Mouse (Mus musculus): ENCODE measurements around the gene Ccr6. TPM values are rescaled to one million over a fixed set of nuclear protein-coding genes. Genes with fewer than 3 reads are reported as not detected.

The Ccr6 gene
- total RNA-seq, 2 experiments from 2014 or later, result 0.31 TPM; not detected in 1

DNA sequence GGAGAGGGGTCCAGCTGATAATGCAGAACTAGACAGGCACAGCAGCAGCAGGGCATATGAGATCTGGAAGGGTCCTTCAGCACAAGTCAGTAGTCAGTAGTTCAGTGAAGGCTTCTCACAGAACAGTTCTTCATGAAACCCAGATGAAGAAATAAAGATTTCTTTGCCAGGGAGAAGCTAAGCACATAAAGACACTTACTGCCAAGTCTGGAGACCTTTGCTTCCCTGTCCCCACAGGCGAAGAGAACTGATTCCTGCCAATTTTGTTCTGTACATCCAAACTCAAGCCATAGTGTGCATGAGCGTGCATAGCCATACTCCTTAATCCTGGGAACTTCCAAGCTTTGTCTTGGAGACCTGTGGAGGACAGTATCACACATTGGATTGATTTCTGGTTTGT is 62.4 kb downstream of the Ccr6 start:
- no peak for DNase-seq (ENCODE audit: low spot score in 2 of 2)
- Histone ChIP-seq H3K27ac (peak overlapping the region; percentile 72; the same call in 1 of the 2 replicates), H3K4me3 (no peak overlapping the region)
- TF ChIP-seq CTCF (conservative IDR thresholded peaks at IDR 0.05), result no peak

DNA sequence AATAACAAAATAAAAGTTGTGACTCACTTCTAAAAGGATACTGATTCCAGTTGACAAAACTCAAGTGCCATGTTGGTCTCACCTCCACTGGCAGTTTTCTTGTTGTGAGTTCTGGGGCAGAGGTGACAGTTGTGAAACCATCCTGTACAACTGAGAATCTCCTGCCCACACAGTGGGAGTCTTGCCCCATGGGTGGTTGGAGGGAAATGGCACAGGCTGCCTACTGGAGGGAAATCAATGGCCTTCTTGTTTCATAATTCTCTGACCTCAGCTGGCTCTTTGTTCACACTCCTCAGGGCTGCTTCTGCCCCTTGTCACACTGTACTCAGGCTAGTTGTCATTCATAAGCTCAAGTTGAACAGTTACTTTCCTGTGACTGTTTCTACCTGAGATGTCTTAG is 63.7 kb downstream of the Ccr6 start:
- DNase-seq (ENCODE audit: low spot score in 2 of 2), result no peak
- Histone ChIP-seq H3K4me3 (no peak overlapping the region), H3K27ac (peak overlapping the region; percentile 72; the same call in 1 of the 2 replicates)
- TF ChIP-seq CTCF (conservative IDR thresholded peaks at IDR 0.05), result no peak

DNA sequence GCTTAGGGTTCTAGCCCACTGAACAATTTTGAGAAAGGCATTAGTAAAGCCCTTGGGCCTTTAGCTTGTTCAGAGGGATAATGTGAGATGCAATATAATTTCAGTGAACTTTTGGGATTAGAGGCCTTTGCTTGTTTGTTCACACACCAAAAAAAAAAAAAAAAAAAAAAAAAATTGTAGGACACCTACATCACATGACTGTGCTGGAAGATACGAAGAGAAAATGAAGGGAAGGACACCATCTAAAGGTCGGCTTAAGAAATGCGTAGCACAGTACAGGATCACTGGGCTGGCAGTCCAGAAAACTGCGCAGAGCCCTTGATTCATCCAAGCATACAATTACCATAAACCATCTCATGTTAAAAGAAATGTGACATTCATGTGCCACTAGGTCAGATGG is 65.7 kb downstream of the Ccr6 start:
- peak; percentile 66 for TF ChIP-seq CTCF (conservative IDR thresholded peaks at IDR 0.05)
- H3K27ac ChIP-seq, result no peak overlapping the region
- no peak overlapping the region for H3K4me3 ChIP-seq
- DNase-seq (ENCODE audit: low spot score in 2 of 2), result no peak

DNA sequence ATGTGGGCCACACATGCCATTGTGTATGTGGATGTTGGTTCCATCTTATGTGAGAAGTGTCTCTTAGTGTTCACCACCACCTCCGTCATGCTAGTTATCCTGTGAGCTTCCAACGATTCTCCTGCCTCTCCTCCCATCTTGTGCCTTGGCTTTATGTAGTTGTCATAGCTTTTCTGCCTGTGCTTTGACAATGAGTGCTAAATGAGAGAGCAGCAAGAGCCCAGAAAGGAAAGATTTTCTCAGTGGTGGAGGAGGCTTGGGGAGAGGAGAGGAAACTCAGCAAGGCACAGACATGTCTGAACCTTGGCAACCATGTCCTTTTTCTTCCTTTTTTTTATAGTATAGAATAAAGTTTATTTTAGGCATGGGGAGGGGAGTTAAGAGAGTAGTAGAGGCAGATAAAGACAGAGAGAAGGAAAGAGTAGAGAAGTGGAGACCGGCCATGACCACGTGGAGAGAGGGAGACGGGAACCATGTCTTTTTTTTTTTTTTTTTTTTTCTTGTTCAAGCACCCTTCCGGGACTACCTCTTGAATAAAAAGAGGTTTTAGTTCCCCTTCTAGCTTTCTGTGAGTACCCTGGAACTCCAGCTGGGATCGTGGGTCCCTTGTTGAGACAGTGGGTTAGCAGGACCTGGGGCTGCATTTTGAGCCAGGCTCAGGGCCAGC is 67.1 kb downstream of the Ccr6 start:
- no peak overlapping the region for H3K27ac ChIP-seq
- H3K4me3 ChIP-seq, result no peak overlapping the region
- no peak for DNase-seq (ENCODE audit: low spot score in 2 of 2)
- TF ChIP-seq CTCF (conservative IDR thresholded peaks at IDR 0.05), result no peak

DNA sequence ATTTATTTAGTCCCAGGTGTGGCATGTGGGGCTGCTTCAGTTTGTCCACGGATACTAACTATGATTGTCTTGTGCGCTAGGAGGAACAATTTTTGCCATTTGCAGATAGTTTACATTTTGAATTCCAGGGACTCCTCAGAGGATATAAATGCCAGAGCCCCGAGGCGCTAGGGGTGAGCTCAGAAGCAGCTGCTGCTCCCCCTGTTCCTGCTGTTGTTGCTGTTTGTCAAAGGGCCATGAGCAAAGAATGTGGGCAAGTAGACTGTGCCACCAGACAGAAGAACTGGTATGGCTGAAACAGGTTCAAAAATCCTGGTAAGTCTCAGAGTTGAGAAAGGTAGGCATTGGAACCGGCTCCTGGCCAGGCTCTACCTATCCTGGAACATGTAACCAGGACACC is 67.8 kb downstream of the Ccr6 start:
- no peak for DNase-seq (ENCODE audit: low spot score in 2 of 2)
- no peak for TF ChIP-seq CTCF (conservative IDR thresholded peaks at IDR 0.05)
- Histone ChIP-seq H3K4me3 (no peak overlapping the region), H3K27ac (no peak overlapping the region)

DNA sequence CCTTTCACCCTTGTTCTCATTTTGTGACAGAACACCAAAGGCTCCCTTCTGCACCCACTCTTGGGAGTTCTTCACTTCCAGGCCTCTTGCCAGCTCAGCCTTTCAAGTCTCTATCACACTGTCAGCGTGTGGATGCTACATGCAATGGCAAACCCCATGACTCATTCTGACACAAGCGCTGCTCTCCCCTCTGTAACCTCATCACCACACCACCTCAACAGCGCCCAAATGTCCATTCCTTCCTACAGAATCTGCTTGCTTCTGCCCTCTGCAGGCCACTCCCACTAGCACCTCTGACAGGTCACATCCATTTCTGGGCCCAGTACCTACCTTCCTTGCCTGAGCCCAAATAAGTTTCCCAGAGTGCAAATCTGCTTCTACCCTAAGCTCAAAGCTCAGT is 70.0 kb downstream of the Ccr6 start:
- no peak for DNase-seq (ENCODE audit: low spot score in 2 of 2)
- peak; percentile 48 for TF ChIP-seq CTCF (conservative IDR thresholded peaks at IDR 0.05)
- no peak overlapping the region for H3K4me3 ChIP-seq
- no peak overlapping the region for H3K27ac ChIP-seq

Other genes with a start within 250 kb of the Ccr6 start
- gene Gm49673, start 88.3 kb upstream of the Ccr6 start, total RNA-seq (2021), result under 1 TPM in 1 of 2 experiments, not detected in 1; 0.29 TPM
- gene Rnaset2a, start 87.9 kb upstream of the Ccr6 start, total RNA-seq (2021), result 1 to 10 TPM; 6.3 to 7.2 TPM
- 10 to 100 TPM; 12.4 to 14.3 TPM for gene Fgfr1op, start 70.5 kb upstream of the Ccr6 start, total RNA-seq (2021)
- 100 to 1,000 TPM; 138 to 143 TPM for gene Mpc1, start 46.9 kb downstream of the Ccr6 start, total RNA-seq (2021)
- 10 to 100 TPM; 48.4 to 61.5 TPM for gene Sft2d1, start 75.1 kb downstream of the Ccr6 start, total RNA-seq (2021)
- 10 to 100 TPM; 18.0 to 19.3 TPM for gene Prr18, start 101.4 kb downstream of the Ccr6 start, total RNA-seq (2021)
- under 1 TPM; 0.37 to 0.97 TPM for gene T2, start 119.9 kb downstream of the Ccr6 start, total RNA-seq (2021)
- not detected for gene T, start 198.4 kb downstream of the Ccr6 start, total RNA-seq (2021)